Mouse (Mus musculus): ENCODE results near the gene Col3a1. TPM values are rescaled to one million over a fixed set of nuclear protein-coding genes. Genes with fewer than 3 reads are reported as not detected.

Col3a1 gene
- polyA plus RNA-seq, 1 experiment from 2014 or later = 2,030 TPM

GRCm38 (mm10) chr1:45358020-45358419 lies 46.7 kb downstream of the Col3a1 start:
- WGBS = 62% methylated on average over 1 of the region's 1 CpGs
- Histone ChIP-seq H3K4me3 (ENCODE audit: low read depth, low read length) (no peak overlapping the region), H3K4me1 (ENCODE audit: control insufficient read depth, insufficient read depth, low read length) (no peaks in the 10 kb centered on the region), H3K36me3 (ENCODE audit: control insufficient read depth, insufficient read depth, low read length) (no peaks in the 10 kb centered on the region), H3K27ac (ENCODE audit: low read length) (no peak overlapping the region), H3K9ac (replicated peaks; ENCODE audit: low read depth, low read length) (no peak overlapping the region), H3K9me3 (ENCODE audit: control insufficient read depth, low read depth, low read length) (no peaks in the 10 kb centered on the region), H3K27me3 (ENCODE audit: control insufficient read depth, insufficient read depth, low read length) (no peaks in the 10 kb centered on the region), H3K4me2 (replicated peaks; ENCODE audit: low read depth, low read length) (no peak overlapping the region)
- no peak for ATAC-seq (ENCODE audit: insufficient number of reproducible peaks, insufficient read depth, low FRiP score, low read depth)

- no peak overlapping the region for H3K4me2 ChIP-seq (replicated peaks; ENCODE audit: low read depth, low read length)
- ATAC-seq (ENCODE audit: insufficient number of reproducible peaks, insufficient read depth, low FRiP score, low read depth) = no peak
- 75% methylated on average over 2 of the region's 2 CpGs for WGBS
- H3K27me3 ChIP-seq (ENCODE audit: control insufficient read depth, insufficient read depth, low read length) = no peaks in the 10 kb centered on the region
- no peaks in the 10 kb centered on the region for H3K4me1 ChIP-seq (ENCODE audit: control insufficient read depth, insufficient read depth, low read length)
- H3K27ac ChIP-seq (ENCODE audit: low read length) = no peak overlapping the region
- H3K9me3 ChIP-seq (ENCODE audit: control insufficient read depth, low read depth, low read length) = no peaks in the 10 kb centered on the region
- no peak overlapping the region for H3K9ac ChIP-seq (replicated peaks; ENCODE audit: low read depth, low read length)
- H3K36me3 ChIP-seq (ENCODE audit: control insufficient read depth, insufficient read depth, low read length) = no peaks in the 10 kb centered on the region
- no peak overlapping the region for H3K4me3 ChIP-seq (ENCODE audit: low read depth, low read length)
Observed at GRCm38 (mm10) chr1:45359147-45359546, 47.8 kb downstream of the Col3a1 start.

GRCm38 (mm10) chr1:45359673-45360072 lies 48.3 kb downstream of the Col3a1 start:
- no peak overlapping the region for H3K27ac ChIP-seq (ENCODE audit: low read length)
- H3K4me3 ChIP-seq (ENCODE audit: low read depth, low read length) = no peak overlapping the region
- H3K36me3 ChIP-seq (ENCODE audit: control insufficient read depth, insufficient read depth, low read length) = no peaks in the 10 kb centered on the region
- no peaks in the 10 kb centered on the region for H3K27me3 ChIP-seq (ENCODE audit: control insufficient read depth, insufficient read depth, low read length)
- no peaks in the 10 kb centered on the region for H3K4me1 ChIP-seq (ENCODE audit: control insufficient read depth, insufficient read depth, low read length)
- 90% methylated on average over 2 of the region's 2 CpGs for WGBS
- H3K9me3 ChIP-seq (ENCODE audit: control insufficient read depth, low read depth, low read length) = no peaks in the 10 kb centered on the region
- no peak overlapping the region for H3K4me2 ChIP-seq (replicated peaks; ENCODE audit: low read depth, low read length)
- no peak overlapping the region for H3K9ac ChIP-seq (replicated peaks; ENCODE audit: low read depth, low read length)
- no peak for ATAC-seq (ENCODE audit: insufficient number of reproducible peaks, insufficient read depth, low FRiP score, low read depth)

- no peak overlapping the region for H3K4me2 ChIP-seq (replicated peaks; ENCODE audit: low read depth, low read length)
- no peak overlapping the region for H3K9ac ChIP-seq (replicated peaks; ENCODE audit: low read depth, low read length)
- no peak overlapping the region for H3K4me3 ChIP-seq (ENCODE audit: low read depth, low read length)
- H3K4me1 ChIP-seq (ENCODE audit: control insufficient read depth, insufficient read depth, low read length) = no peaks in the 10 kb centered on the region
- peaks cover 7% of the 10 kb centered on the region; the same call in 1 of the 2 replicates for H3K36me3 ChIP-seq (ENCODE audit: control insufficient read depth, insufficient read depth, low read length)
- H3K9me3 ChIP-seq (ENCODE audit: control insufficient read depth, low read depth, low read length) = peaks cover 4% of the 10 kb centered on the region; the same call in 1 of the 2 replicates
- no peaks in the 10 kb centered on the region for H3K27me3 ChIP-seq (ENCODE audit: control insufficient read depth, insufficient read depth, low read length)
- ATAC-seq (ENCODE audit: insufficient number of reproducible peaks, insufficient read depth, low FRiP score, low read depth) = no peak
- H3K27ac ChIP-seq (ENCODE audit: low read length) = no peak overlapping the region
- WGBS = 97% methylated on average over 2 of the region's 2 CpGs
Observed at GRCm38 (mm10) chr1:45363274-45363673, 51.9 kb downstream of the Col3a1 start.

- H3K27ac ChIP-seq (ENCODE audit: low read length) = no peak overlapping the region
- no peak for ATAC-seq (ENCODE audit: insufficient number of reproducible peaks, insufficient read depth, low FRiP score, low read depth)
- H3K9me3 ChIP-seq (ENCODE audit: control insufficient read depth, low read depth, low read length) = peaks cover 6% of the 10 kb centered on the region; the same call in 1 of the 2 replicates
- H3K4me2 ChIP-seq (replicated peaks; ENCODE audit: low read depth, low read length) = no peak overlapping the region
- H3K4me1 ChIP-seq (ENCODE audit: control insufficient read depth, insufficient read depth, low read length) = no peaks in the 10 kb centered on the region
- no peak overlapping the region for H3K9ac ChIP-seq (replicated peaks; ENCODE audit: low read depth, low read length)
- peaks cover 9% of the 10 kb centered on the region; the same call in 1 of the 2 replicates for H3K36me3 ChIP-seq (ENCODE audit: control insufficient read depth, insufficient read depth, low read length)
- WGBS = 87% methylated on average over 1 of the region's 1 CpGs
- H3K4me3 ChIP-seq (ENCODE audit: low read depth, low read length) = no peak overlapping the region
- no peaks in the 10 kb centered on the region for H3K27me3 ChIP-seq (ENCODE audit: control insufficient read depth, insufficient read depth, low read length)
Observed at GRCm38 (mm10) chr1:45365427-45365826, 54.1 kb downstream of the Col3a1 start.

GRCm38 (mm10) chr1:45379992-45380690 lies 68.8 kb downstream of the Col3a1 start:
- no peaks in the 10 kb centered on the region for H3K27me3 ChIP-seq (ENCODE audit: control insufficient read depth, insufficient read depth, low read length)
- H3K36me3 ChIP-seq (ENCODE audit: control insufficient read depth, insufficient read depth, low read length) = peaks cover 23% of the 10 kb centered on the region
- H3K27ac ChIP-seq (ENCODE audit: low read length) = no peak overlapping the region
- H3K9ac ChIP-seq (replicated peaks; ENCODE audit: low read depth, low read length) = no peak overlapping the region
- no peaks in the 10 kb centered on the region for H3K9me3 ChIP-seq (ENCODE audit: control insufficient read depth, low read depth, low read length)
- H3K4me2 ChIP-seq (replicated peaks; ENCODE audit: low read depth, low read length) = no peak overlapping the region
- H3K4me1 ChIP-seq (ENCODE audit: control insufficient read depth, insufficient read depth, low read length) = no peaks in the 10 kb centered on the region
- WGBS = 72% methylated on average over 7 of the region's 7 CpGs
- H3K4me3 ChIP-seq (ENCODE audit: low read depth, low read length) = no peak overlapping the region
- ATAC-seq (ENCODE audit: insufficient number of reproducible peaks, insufficient read depth, low FRiP score, low read depth) = no peak

GRCm38 (mm10) chr1:45381866-45382265 lies 70.5 kb downstream of the Col3a1 start:
- Histone ChIP-seq H3K9ac (replicated peaks; ENCODE audit: low read depth, low read length) (no peak overlapping the region), H3K4me3 (ENCODE audit: low read depth, low read length) (no peak overlapping the region), H3K4me2 (replicated peaks; ENCODE audit: low read depth, low read length) (no peak overlapping the region), H3K27ac (ENCODE audit: low read length) (no peak overlapping the region), H3K27me3 (ENCODE audit: control insufficient read depth, insufficient read depth, low read length) (no peaks in the 10 kb centered on the region), H3K4me1 (ENCODE audit: control insufficient read depth, insufficient read depth, low read length) (no peaks in the 10 kb centered on the region), H3K36me3 (ENCODE audit: control insufficient read depth, insufficient read depth, low read length) (peaks cover 14% of the 10 kb centered on the region), H3K9me3 (ENCODE audit: control insufficient read depth, low read depth, low read length) (no peaks in the 10 kb centered on the region)
- WGBS = 93% methylated on average over 2 of the region's 2 CpGs
- no peak for ATAC-seq (ENCODE audit: insufficient number of reproducible peaks, insufficient read depth, low FRiP score, low read depth)
